Comparison of ENCODE assay signal across 8 mouse cellular contexts in genomic region chr17:35812736-35813135, GRCm38 (mm10). TPM values are rescaled to one million over a fixed set of nuclear protein-coding genes. Genes with fewer than 3 reads are reported as not detected.
DNase-seq lines count a peak whose midpoint lies in the region; ATAC-seq lines count a peak whose summit lies in the region.

No protein-coding gene starts in this region.

- no peaks in the 10 kb centered on the region for H3K27me3 ChIP-seq in heart, embryonic 11.5 days (ENCODE audit: control insufficient read depth, insufficient read depth, low read length)
- H3K27me3 ChIP-seq in limb, embryonic 12.5 days = no peaks in the 10 kb centered on the region
- H3K27me3 ChIP-seq in limb, embryonic 10.5 days (ENCODE audit: low read depth, poor library complexity, severe bottlenecking) = 0 out of 2 replicates have a peak, but pooled peaks cover 7% of the 10 kb centered on the region

- WGBS in heart, embryonic 11.5 days (ENCODE audit: insufficient replicate concordance) = 65% methylated on average over 6 of the region's 6 CpGs
- 74% methylated on average over 6 of the region's 6 CpGs for WGBS in limb, embryonic 12.5 days
- 81% methylated on average over 6 of the region's 6 CpGs for WGBS in limb, embryonic 10.5 days

- no peak overlapping the region for H3K4me3 ChIP-seq in heart, embryonic 11.5 days (ENCODE audit: low read depth, low read length)
- H3K4me3 ChIP-seq in limb, embryonic 12.5 days (replicated peaks) = no peak overlapping the region
- no peak overlapping the region for H3K4me3 ChIP-seq in limb, embryonic 10.5 days

- no peak overlapping the region for H3K4me2 ChIP-seq in heart, embryonic 11.5 days
- no peak overlapping the region for H3K4me2 ChIP-seq in limb, embryonic 12.5 days

- 0 out of 2 replicates have a peak, but pooled peaks have one; percentile 16 for ATAC-seq in heart, embryonic 11.5 days (replicated peaks; ENCODE audit: insufficient number of reproducible peaks, low FRiP score, low TSS enrichment)
- no peak for ATAC-seq in limb, embryonic 12.5 days (ENCODE audit: insufficient number of reproducible peaks, insufficient read depth, low FRiP score, low TSS enrichment, low read depth)

- no peaks in the 10 kb centered on the region for H3K36me3 ChIP-seq in heart, embryonic 11.5 days (ENCODE audit: control insufficient read depth, insufficient read depth, low read length)
- no peaks in the 10 kb centered on the region for H3K36me3 ChIP-seq in limb, embryonic 12.5 days
- no peaks in the 10 kb centered on the region for H3K36me3 ChIP-seq in limb, embryonic 10.5 days

- DNase-seq in heart, postnatal 10 days = no peak
- DNase-seq in limb, embryonic 10.5 days (ENCODE audit: low spot score) = no peak
- peak; percentile 70 for DNase-seq in R1 (ENCODE audit: low read depth, low spot score)
- peak; percentile 33 for DNase-seq in lung, postnatal 14 days
- no peak for DNase-seq in adrenal gland, postnatal 36 days
- DNase-seq in left cerebral cortex, adult 8-10 months (ENCODE audit: low spot score in 2 of 2) = no peak

- no peaks in the 10 kb centered on the region for H3K9me3 ChIP-seq in heart, embryonic 11.5 days (replicated peaks; ENCODE audit: control insufficient read depth, low read length)
- no peaks in the 10 kb centered on the region for H3K9me3 ChIP-seq in limb, embryonic 12.5 days
- no peaks in the 10 kb centered on the region for H3K9me3 ChIP-seq in limb, embryonic 10.5 days (replicated peaks)

- intact Hi-C loops in heart, postnatal 10 days (cut with DNase I) = loop anchor here (2.0 kb wide), 1 partner anchor 28 kb away; no protein-coding TSS in a partner anchor

- peaks cover 38% of the 10 kb centered on the region for H3K4me1 ChIP-seq in heart, embryonic 11.5 days (ENCODE audit: control insufficient read depth, insufficient read depth, low read length)
- H3K4me1 ChIP-seq in limb, embryonic 12.5 days (replicated peaks) = peaks cover 26% of the 10 kb centered on the region
- peaks cover 16% of the 10 kb centered on the region for H3K4me1 ChIP-seq in limb, embryonic 10.5 days

- H3K27ac ChIP-seq in heart, embryonic 11.5 days (ENCODE audit: low read depth, low read length) = peak overlapping the region; percentile 87
- H3K27ac ChIP-seq in limb, embryonic 12.5 days = 0 out of 2 replicates have a peak overlapping the region, but pooled peaks have one; percentile 12
- H3K27ac ChIP-seq in limb, embryonic 10.5 days = no peak overlapping the region

- H3K9ac ChIP-seq in heart, embryonic 11.5 days (ENCODE audit: low read depth, low read length) = 0 out of 2 replicates have a peak overlapping the region, but pooled peaks have one; percentile 18
- no peak overlapping the region for H3K9ac ChIP-seq in limb, embryonic 12.5 days (replicated peaks)

RNA-seq across cellular contexts. Expression of gene Ier3, which starts 8.7 kb away (rescaled TPM):
- polyA plus RNA-seq in heart, embryonic 11.5 days (2014; fragmentation: Nextera tagmentation; extraction: Ambion mirVana) = 13.2 and 17.0 TPM in 2 replicates
- 10 to 100 TPM; 18.7 to 25.9 TPM for total RNA-seq in heart, postnatal 10 days (2021)
- polyA plus RNA-seq in limb, embryonic 12.5 days (2016; fragmentation: Nextera tagmentation; extraction: Ambion mirVana) = 8.7 and 9.9 TPM in 2 replicates
- 4.5 and 5.5 TPM in 2 replicates for polyA plus RNA-seq in limb, embryonic 10.5 days (2016; fragmentation: Nextera tagmentation; extraction: Ambion mirVana)
- total RNA-seq in adrenal gland, postnatal 36 days (2021) = 10 to 100 TPM; 19.2 to 36.5 TPM
- total RNA-seq in left cerebral cortex, adult 8-10 months (2022) = 10 to 100 TPM; 11.1 to 17.3 (median 15.2) TPM

RNA-seq across cellular contexts. Expression of gene Flot1, which starts 10.3 kb away (rescaled TPM):
- polyA plus RNA-seq in heart, embryonic 11.5 days (2014; fragmentation: Nextera tagmentation; extraction: Ambion mirVana) = 71.3 and 74.0 TPM in 2 replicates
- 100 to 1,000 TPM; 114 to 124 TPM for total RNA-seq in heart, postnatal 10 days (2021)
- 45.8 and 45.9 TPM in 2 replicates for polyA plus RNA-seq in limb, embryonic 12.5 days (2016; fragmentation: Nextera tagmentation; extraction: Ambion mirVana)
- polyA plus RNA-seq in limb, embryonic 10.5 days (2016; fragmentation: Nextera tagmentation; extraction: Ambion mirVana) = 43.0 and 49.7 TPM in 2 replicates
- total RNA-seq in adrenal gland, postnatal 36 days (2021) = 10 to 100 TPM; 60.5 to 73.4 TPM
- 100 to 1,000 TPM; 118 to 151 (median 137) TPM for total RNA-seq in left cerebral cortex, adult 8-10 months (2022)

RNA-seq across cellular contexts. Expression of gene Tubb5, which starts 25.4 kb away (rescaled TPM):
- polyA plus RNA-seq in heart, embryonic 11.5 days (2014; fragmentation: Nextera tagmentation; extraction: Ambion mirVana) = 855 and 931 TPM in 2 replicates
- 100 to 1,000 TPM; 358 to 363 TPM for total RNA-seq in heart, postnatal 10 days (2021)
- polyA plus RNA-seq in limb, embryonic 12.5 days (2016; fragmentation: Nextera tagmentation; extraction: Ambion mirVana) = 1,183 and 1,215 TPM in 2 replicates
- polyA plus RNA-seq in limb, embryonic 10.5 days (2016; fragmentation: Nextera tagmentation; extraction: Ambion mirVana) = 1,509 and 1,575 TPM in 2 replicates
- 100 to 1,000 TPM; 188 to 218 TPM for total RNA-seq in adrenal gland, postnatal 36 days (2021)
- total RNA-seq in left cerebral cortex, adult 8-10 months (2022) = 100 to 1,000 TPM; 430 to 459 (median 451) TPM

RNA-seq across cellular contexts. Expression of gene Mdc1, which starts 28.6 kb away (rescaled TPM):
- polyA plus RNA-seq in heart, embryonic 11.5 days (2014; fragmentation: Nextera tagmentation; extraction: Ambion mirVana) = 19.0 and 19.5 TPM in 2 replicates
- 10 to 100 TPM; 20.4 to 22.1 TPM for total RNA-seq in heart, postnatal 10 days (2021)
- 16.9 and 19.4 TPM in 2 replicates for polyA plus RNA-seq in limb, embryonic 12.5 days (2016; fragmentation: Nextera tagmentation; extraction: Ambion mirVana)
- polyA plus RNA-seq in limb, embryonic 10.5 days (2016; fragmentation: Nextera tagmentation; extraction: Ambion mirVana) = 23.2 and 27.3 TPM in 2 replicates
- 10 to 100 TPM; 18.3 to 18.7 TPM for total RNA-seq in adrenal gland, postnatal 36 days (2021)
- total RNA-seq in left cerebral cortex, adult 8-10 months (2022) = 10 to 100 TPM; 13.8 to 21.2 (median 18.2) TPM

RNA-seq across cellular contexts. Expression of gene Nrm, which starts 48.4 kb away (rescaled TPM):
- polyA plus RNA-seq in heart, embryonic 11.5 days (2014; fragmentation: Nextera tagmentation; extraction: Ambion mirVana) = 44.5 and 48.1 TPM in 2 replicates
- total RNA-seq in heart, postnatal 10 days (2021) = 10 to 100 TPM; 12.6 to 13.5 TPM
- polyA plus RNA-seq in limb, embryonic 12.5 days (2016; fragmentation: Nextera tagmentation; extraction: Ambion mirVana) = 51.3 and 52.5 TPM in 2 replicates
- polyA plus RNA-seq in limb, embryonic 10.5 days (2016; fragmentation: Nextera tagmentation; extraction: Ambion mirVana) = 61.7 and 67.1 TPM in 2 replicates
- 1 to 10 TPM; 6.7 to 7.5 TPM for total RNA-seq in adrenal gland, postnatal 36 days (2021)
- total RNA-seq in left cerebral cortex, adult 8-10 months (2022) = 1 to 10 TPM; 2.6 to 3.4 (median 3.0) TPM

Comparison
In these comparisons a context has a peak if more than half of its experiments do, and no peak if none do; other contexts are left out.
1. DNase-seq: peak in R1 (single experiment) and lung, postnatal 14 days (single experiment); none in heart, postnatal 10 days (0 of 2), limb, embryonic 10.5 days (single experiment), adrenal gland, postnatal 36 days (0 of 2) and left cerebral cortex, adult 8-10 months (0 of 2).